Mouse (Mus musculus) cerebellum, adult 18-20 months (tissue): Measurements from ENCODE around the gene Tex12.

Experiments used
- DNase-seq, 2 experiments: peaks; one replicate each; pipeline ENCODE4 v3.0.0; 2021

The Tex12 gene

GRCm38 (mm10) chr9:50554241-50555093 is 6.7 kb downstream of the Tex12 start, which contains the start of gene Il18:
Il18 (plus strand) TSS chr9:50554827.
- DNase-seq, result peak; percentile 14 to 35

DNA sequence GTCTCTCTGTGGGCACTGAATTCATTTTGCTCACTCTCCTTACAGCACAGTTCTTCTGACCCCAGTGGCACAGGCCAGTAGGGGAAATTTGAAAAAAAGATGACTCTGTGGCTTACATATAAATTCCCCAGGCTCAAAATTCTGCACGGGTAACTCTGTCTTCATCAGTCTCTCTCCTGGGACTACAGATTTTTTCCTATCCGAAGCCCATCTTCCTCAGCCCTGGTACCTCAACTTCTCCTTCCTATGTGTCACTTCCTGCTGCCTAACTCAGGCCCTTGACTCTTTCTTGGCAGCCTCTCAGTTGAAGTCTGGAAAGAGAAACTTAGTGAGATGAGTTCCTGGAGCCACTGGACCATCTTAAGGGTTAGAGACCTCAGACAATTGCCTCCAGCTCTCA is 7.6 kb downstream of the Tex12 start:
- DNase-seq, result no peak

DNA sequence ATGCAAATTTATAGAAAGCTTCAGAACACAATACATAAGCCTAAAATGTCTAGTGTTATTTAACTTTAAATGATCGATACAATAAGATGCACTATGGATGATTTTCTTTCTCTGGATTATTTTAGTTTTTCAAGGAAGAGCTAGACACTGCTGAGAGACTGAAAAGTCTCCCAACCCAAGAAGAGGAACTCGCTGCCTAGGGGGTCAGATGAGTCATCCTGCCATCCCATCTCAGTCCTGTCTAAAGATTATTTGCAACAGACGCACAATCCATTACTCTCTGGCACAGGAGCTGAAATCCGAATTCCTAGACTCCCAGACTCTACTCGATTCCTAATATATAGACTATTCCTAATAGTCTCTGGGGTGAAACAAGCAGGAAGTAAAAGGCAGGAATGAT is 8.9 kb downstream of the Tex12 start:
- no peak for DNase-seq

- no peak for DNase-seq
These were observed 12.2 kb downstream of the Tex12 start for GRCm38 (mm10) chr9:50548936-50549335.

DNA sequence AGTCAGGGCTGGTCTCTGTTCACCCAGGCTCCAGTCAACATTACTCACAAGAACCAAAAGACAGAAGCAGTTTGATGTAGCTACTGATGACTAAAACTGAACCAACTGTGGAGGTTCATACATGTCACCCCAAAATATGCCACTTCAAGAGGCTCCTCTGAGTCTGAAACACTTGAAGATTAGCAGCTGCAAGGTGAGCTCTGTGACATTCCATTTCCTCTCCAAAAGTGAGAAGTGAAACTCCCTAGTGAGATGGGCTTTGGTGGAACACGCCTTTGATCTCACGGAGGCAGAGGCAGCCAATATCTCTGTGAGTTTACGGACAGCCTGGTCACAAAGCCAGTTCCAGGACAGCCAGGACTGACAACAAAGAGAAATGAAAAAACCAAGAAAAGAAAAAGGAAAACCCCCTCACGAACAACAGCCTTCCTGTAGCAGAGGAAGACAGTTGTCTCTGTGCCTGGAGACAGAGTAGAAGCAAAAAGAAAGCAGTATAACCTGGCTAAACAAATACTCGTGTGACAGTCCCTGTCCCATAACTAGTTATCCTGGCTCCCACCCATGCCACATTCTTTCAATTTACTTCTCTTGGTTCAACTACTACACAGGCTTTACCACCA is 13.2 kb downstream of the Tex12 start:
- no peak for DNase-seq

DNA sequence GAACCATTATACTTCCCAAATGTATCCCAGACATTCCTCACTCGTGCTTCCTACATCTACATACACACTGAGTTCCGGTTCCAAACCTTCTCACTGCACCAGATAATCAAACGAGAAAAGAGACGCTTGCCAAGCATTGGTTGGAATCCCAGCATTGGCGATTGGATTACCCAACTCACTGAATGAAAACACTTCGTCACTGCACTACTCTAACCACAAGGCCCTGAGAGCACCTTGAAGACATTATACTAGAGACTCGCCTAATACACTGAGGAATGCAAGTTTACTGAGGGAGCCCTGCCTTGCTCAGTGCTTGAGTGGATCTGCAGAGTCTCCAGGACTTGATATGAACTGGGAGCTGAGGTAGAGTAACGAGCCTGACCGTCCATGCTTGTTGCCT is 18.7 kb downstream of the Tex12 start:
- no peak for DNase-seq

DNA sequence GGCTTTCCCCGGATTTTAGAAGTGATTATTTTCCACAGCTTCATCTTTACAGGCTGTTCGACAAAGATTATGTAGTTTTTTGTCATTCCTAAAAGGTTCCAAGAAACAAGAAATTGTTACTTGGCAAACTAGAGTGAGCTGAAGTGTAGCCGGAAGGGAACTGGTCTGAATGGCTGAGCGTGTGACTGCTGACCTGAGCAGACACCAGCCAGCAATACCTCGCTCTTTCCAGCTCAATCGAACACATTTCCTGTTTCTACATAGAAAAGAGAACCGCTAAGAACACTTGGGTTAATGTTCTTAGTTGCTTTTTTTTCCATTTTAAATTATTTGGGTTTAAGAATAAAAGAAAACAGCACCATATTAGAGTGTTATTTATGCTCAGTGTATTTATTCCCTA is 21.0 kb downstream of the Tex12 start:
- no peak for DNase-seq

GRCm38 (mm10) chr9:50537295-50537694 is 23.8 kb downstream of the Tex12 start:
- no peak for DNase-seq

- DNase-seq, result no peak
These were observed 24.5 kb downstream of the Tex12 start for GRCm38 (mm10) chr9:50536603-50537135.

- DNase-seq, result no peak
These were observed 25.2 kb downstream of the Tex12 start for GRCm38 (mm10) chr9:50535930-50536329.

- DNase-seq, result no peak
These were observed 27.3 kb downstream of the Tex12 start for GRCm38 (mm10) chr9:50533791-50534190.

DNA sequence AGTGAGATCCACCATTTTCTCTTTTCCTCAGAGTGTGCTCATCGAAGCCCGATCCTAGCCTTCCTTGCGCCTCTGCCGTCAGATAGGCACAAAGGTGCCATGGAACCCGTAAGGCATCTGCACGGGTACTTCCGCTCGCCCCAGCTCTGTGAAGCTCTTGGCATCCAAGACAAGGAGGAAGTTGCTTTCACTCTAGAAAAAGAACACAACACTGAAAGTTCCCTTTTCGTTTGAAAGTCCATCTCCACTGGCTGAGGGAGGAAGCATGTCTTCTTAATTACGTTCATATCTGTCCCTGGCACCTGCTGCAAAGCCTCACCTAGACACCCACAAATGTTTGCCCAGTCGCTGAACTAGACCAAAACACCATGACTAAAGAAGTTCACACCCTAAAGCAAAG is 27.8 kb downstream of the Tex12 start:
- DNase-seq, result no peak

- DNase-seq, result no peak
These were observed 30.2 kb downstream of the Tex12 start for GRCm38 (mm10) chr9:50530890-50531289.

DNA sequence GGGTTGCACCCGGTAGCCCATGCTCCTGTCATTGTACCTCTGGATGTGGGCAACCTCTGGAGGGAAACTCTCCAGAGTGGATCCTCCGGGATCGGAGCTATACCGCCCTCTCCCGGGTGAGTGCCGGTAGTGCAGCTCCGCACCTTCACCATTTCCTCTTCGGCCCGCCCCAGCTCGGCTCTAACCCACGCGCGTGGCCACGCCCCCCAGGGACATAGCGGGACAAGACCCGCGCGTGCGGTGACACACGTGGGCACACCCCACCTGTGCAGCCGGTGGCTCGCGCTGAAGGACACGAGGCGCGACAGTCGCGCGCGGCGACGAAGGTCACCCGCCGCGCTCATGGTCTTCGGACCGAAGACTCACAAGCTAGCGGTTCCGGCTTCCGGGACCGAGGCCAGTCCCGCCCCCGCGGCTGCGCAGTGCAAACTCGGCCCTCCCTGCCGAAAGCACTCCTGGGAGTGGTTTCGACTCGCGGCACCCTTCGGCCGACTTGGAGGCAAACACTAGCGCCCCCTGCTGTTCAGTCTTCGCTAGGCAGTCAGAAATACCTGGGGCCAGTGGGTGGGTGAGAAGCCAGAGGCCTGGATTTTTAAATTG is 32.7 kb downstream of the Tex12 start, which contains the start of gene Pts:
Gene Pts (minus strand): TSS at position 432 of the 600 bp plus-strand sequence.
- DNase-seq, result peak; percentile 97 to 98

GRCm38 (mm10) chr9:50527860-50528259 is 33.3 kb downstream of the Tex12 start:
- peak in 1 of 2 experiments; percentile 3 for DNase-seq

- no peak for DNase-seq
These were observed 35.5 kb downstream of the Tex12 start for GRCm38 (mm10) chr9:50525585-50525984.

DNA sequence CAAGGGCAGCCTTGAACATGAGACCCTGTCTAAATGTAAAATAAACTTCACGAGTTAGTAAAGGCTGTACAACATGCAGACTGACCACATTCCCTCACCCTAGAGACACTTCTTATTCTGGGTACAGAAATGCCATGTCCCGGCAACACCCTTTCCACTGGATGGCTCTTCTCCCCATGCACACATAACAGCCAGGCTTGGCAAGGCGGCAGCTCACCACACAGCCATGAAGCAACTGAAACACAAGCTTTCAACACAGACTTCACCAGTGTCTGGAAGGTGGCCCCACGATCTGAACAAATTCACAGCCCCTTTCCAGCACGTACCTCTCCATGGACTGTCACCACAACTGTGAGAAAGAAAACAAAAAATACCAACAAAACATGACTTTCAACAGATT is 36.2 kb downstream of the Tex12 start:
- DNase-seq, result no peak

GRCm38 (mm10) chr9:50522574-50522973 is 38.6 kb downstream of the Tex12 start:
- no peak for DNase-seq

DNA sequence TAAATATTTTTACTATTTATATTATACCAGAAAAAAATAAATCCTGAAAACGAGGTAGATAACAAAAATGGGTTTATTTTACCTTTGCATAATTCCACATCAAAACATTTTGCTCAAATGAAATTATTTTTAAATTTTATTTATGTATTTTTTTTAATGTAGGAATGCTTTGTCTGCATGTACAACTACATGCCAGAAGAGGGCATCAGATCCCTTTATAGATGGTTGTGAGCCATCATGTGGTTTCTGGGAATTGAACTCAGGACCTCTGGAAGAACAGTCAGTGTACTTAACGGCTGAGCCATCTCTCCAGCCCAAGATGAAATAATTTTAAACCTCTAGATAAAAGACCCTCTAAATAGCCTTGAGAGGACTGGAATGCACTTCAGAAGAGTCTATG is 39.6 kb downstream of the Tex12 start:
- DNase-seq, result no peak

DNA sequence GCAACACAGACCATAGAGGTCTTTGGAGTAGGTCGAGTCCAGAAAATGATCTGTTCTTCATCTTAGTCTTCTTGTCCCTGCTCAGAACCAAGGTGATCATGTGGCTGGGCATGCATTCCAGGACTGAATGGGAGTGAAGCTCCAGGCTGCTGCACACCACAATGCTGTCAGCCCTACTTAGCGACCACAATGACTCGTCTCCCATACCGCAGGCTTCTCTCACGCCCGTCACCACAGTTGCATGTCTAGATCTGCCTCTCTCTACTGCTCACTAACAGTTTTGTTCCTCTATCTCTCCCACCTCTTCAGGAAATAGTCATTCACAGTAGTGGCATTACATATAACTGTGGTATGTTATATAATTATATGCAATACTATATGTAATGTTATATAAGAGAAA is 40.4 kb downstream of the Tex12 start:
- no peak for DNase-seq

DNA sequence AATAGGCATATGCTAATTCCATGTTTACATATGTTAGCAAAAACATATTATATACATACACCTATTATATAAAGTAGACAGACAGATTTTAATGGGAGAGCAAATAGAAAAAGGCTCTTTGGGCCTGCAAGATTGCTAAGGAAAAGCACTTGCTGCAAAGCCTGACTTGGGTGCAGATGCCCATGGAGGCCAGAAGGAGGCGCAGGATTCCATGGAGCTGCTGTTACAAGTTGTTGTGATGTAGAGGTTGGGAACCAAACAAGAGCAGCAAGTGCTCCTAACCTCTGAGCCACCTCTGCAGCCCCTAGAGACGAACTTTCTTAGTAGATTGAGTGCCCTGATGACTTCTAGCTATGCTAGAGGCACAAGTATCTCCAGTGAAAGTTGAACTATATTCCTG is 42.3 kb downstream of the Tex12 start:
- no peak for DNase-seq

DNA sequence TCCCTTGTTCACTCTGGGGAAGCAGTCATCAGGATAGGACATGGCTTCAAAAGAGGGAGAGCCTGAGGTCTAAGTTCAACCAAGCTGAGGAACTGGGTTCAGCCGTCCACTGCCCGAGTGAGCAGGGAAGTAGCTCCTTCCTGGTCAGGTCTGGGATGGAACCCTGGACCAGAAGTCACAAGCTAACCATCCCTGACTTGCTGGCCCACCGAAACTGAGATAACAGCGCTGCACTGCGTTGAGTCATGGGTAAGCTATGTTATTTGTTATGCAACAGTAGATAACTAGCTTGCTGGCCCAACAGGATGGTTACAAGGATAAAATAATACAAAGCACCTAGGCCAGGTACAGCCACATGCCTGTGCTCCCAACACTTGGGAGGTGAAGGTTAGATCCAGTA is 45.7 kb downstream of the Tex12 start:
- DNase-seq, result no peak

DNA sequence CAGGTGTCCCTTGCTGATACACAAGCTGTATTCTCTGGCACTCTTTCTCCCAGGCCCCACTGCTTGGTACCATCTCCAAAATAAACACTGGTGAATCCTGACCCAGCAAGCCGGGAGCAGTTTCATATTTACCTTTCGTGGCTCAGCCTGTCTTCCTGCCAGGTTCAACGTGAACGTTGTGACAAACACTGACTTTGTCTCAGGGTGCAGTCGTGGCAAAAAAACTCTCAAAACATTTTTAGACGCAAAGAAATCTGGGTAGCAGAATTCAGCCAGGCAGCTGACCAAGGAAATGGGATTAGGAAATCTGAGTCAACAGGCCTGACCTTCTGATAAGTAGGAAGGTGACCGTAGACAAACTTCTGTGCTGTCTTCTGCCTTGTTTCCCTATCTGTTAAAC is 53.6 kb downstream of the Tex12 start:
- no peak for DNase-seq
